Mouse (Mus musculus) megakaryocyte-erythroid progenitor cell, adult 5-6 weeks (primary cell): ENCODE results near the gene Tfb1m. TPM values are rescaled to one million over a fixed set of nuclear protein-coding genes. Genes with fewer than 3 reads are reported as not detected.

ENCODE experiments used
- ATAC-seq: replicated peaks from 2 replicates; pipeline ENCODE4 v1.8.0; 2016; ENCODE audit warnings: mild to moderate bottlenecking, inconsistent platforms; ENCODE audit not compliant: severe bottlenecking, poor library complexity, low FRiP score, low TSS enrichment
- total RNA-seq, 2 experiments: library from RNA; stranded (forward) in 1 of 2; stranded (reverse) in 1 of 2; fragments of 200-1000, 215-1000 nt in 1 of 2; fragments of >200 nt in 1 of 2; fragmentation: Nextera tagmentation in 1 of 2; gene quantifications; 2 replicates each; pipeline ENCODE4 v1.2.3; 2014 to 2017

The Tfb1m gene
- total RNA-seq, 2 experiments from 2014 or later = 18.2 to 27.2 TPM

GRCm38 (mm10) chr17:3516406-3516805 is 41.2 kb downstream of the Tfb1m start:
- ATAC-seq = no peak

DNA sequence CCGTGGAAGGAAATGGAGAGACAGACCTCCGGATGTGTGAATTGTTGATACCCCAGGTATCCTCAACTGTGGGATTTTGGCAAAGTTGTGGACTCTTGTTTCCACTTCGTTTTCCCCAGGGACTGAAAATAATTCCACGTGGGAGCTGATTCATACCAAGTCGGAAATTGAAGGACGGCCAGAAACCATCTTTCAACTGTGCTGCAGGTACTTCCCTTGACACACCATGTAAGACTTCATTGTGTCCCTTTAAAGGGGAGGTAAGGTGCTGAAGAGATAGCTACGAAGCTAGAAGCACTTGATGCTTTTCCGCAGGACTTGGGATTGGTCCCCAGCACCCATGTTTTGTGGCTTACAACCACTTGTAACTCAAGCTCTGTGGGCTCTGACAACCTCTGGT is 41.7 kb downstream of the Tfb1m start:
- no peak for ATAC-seq

- peak; percentile 73 for ATAC-seq
Observed at GRCm38 (mm10) chr17:3514316-3514715, 43.3 kb downstream of the Tfb1m start.

DNA sequence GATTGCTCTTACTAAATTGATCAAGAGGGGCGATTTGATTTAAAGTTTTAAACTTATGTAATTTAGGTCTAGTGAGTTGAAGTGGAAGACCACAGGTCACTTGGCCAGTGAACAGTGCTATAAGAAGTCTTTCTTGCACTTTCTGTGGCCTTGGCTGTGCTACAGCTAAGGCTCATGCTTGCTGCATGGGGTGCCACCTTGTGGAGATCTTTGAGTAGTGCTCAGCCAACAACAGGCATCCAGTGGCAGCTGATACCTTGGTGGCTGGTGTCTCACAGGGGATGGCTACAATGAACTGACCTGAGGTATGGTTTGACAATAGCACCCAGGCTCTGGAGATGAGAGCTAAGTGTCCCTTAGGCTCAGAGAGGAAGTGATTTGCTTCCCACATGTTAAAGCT is 47.7 kb downstream of the Tfb1m start:
- peak; percentile 96 for ATAC-seq

DNA sequence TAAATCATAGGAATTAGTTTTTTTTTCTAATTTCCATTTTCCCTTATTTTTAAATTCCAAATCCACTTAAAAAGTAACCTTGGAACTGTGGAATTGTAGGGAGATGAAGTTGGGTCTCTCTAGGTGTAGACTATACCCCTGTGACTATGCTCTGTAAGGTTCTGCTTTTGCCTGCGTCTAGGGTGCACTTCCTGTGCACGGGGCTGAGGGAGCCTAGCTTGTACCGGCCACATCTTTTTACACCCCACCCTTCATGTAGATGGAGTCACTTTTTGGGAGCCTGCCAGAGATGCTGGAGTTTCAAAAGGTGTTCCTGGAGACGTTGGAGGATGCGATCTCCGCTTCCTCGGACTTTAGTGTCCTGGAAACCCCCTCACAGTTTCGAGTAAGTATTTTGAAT is 51.1 kb downstream of the Tfb1m start:
- ATAC-seq = no peak

DNA sequence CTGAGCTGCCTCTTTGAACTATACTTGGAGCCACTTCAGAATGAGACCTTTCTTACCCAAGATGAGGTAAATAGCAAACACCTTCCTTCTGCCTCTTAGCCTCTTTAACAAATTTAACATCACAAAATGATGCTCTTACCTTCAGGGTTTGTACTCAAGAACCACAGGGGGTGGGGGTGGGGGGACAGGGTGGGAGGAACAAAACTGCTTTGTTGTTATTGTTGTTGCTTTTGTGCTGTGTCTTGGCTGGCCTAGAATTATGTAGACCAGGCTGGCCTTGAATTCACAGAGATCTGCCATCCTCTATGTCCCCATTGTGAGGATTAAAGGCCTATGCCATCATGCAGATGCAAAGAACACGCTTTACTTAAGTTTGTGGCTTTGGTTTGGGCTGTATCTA is 51.9 kb downstream of the Tfb1m start:
- no peak for ATAC-seq

DNA sequence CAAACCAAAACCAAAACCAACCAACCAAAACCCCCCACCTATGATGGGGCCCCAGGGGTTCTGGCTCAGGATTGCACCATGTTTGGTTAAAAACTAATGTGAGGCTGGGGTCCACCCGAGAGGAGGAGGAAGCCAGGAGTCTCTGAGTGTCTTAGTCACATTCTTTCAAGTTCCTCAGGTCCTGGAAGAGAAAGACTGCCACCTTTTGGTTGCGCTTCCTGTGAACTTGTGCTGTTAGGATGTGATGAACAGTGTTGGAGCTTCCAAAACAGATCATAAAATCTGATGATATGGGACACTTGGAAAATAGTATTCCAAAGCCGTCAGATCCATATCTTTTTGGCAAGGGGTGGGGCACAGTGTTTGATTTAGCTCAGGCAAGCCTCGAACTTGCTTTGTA is 56.6 kb downstream of the Tfb1m start:
- no peak for ATAC-seq

GRCm38 (mm10) chr17:3500076-3500475 is 57.5 kb downstream of the Tfb1m start:
- no peak for ATAC-seq

- ATAC-seq = no peak
Observed at GRCm38 (mm10) chr17:3499468-3499867, 58.1 kb downstream of the Tfb1m start.

DNA sequence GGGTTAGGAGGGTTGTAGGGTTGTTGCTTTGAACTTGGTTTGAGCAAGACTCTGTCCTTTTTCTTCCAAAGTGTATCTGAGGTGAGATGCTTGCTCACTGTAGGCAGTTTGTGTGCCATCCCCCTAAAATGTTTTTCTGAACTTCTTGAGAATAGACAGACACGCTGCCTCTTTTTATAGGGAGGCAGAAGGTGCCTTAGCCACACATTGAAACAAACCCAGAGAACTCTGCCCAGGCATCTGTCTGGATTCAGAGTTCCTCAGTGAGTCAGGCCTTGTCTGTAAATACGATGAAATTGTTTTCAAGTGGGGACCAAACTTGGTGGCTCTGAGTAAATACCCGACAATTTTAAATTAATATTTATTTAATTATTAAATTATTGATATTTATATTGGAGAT is 59.0 kb downstream of the Tfb1m start:
- ATAC-seq = no peak

DNA sequence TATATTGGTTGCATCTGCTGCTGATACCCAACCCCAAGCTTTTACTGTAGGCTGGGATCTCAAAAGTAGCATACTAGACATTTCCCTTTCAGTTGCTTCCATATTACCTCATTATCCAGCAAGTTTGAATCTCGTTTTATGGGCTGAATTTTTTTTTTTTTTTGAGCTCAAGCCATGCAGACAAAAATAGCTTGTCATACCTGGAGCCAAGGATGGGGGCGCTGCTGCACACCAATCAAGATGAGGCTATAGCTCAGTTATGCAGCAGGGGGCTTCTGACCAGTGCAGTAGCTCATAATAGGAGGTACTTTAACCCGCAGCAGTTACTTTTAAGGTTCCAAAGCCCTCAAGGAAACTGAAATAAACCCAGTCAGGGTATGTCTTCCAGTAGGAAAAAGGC is 59.5 kb downstream of the Tfb1m start:
- peak; percentile 83 for ATAC-seq

DNA sequence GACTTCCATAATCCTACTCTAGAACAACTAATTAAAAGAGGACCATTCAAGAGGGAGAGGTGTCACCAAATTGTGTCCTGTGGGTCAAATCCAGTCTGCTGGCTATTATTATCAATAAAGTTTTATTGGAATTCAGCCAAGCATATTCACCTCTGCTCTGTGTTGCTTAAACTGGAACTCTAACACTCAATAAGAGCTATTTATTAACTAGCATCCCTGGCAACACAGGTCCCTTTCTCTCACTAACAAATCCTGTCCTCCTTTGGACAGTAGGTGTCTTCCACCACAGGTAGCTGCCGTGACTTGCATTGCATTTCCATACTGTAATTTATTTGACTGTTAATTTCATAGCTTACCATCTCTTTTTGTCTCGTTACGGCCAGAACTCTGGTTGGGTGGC is 61.5 kb downstream of the Tfb1m start:
- ATAC-seq = no peak

DNA sequence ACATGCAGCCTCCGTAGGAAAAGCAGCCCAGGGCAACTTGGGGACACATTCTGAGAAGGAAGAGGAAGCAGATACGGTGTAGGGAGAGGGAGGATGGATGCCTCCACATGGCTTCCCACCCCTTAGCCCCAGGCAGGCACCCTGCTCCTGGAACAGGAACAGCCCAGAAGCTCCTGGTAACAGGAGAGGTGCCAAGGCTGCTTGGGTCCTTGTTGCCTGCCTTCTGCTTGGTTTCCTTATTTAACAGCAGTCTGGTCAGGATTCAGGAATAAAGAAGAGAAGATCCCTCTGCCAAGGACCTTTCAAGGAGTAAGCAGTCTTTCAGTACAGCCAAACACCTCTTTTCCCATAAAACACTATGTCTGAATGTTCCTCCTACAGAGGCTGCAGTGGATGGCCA is 62.0 kb downstream of the Tfb1m start:
- ATAC-seq = no peak

DNA sequence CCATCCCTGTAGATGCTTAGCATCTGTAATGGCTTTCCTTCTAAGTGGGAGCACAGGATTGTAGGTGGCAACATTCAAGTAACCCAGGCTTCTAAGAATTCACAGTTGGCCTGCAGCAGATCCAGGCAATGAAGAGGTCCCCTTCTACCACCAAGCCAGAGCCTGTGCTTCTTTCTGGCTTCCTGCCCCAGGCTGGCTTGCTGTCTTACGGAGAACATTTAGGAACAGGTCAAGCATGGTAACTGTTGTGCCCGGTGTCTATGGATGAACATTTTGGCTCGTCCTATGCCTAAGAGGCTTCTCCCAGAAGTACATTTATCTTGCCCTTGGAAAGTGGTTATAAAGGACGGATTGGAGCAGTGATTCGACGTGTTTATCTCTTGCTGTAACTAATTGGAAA is 65.9 kb downstream of the Tfb1m start:
- ATAC-seq = no peak

DNA sequence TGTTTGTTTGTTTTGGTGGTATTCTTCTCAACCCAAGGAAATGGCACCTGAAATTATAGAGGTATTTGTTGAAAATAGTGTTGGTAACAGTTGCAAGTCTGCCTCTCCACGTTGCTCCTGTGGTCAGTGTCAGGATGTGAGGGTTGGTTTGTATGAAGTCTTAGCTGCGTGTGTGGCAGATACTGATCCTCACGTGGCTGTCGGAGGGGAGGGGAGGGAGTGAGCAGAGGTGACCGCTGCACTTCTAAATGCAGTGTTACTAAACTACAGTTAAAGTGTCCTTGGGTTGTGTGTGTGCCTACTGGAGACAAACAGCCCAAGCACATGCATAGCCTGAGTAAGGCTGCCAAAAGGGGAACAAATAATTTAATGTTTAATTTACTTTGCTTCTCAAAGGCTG is 66.5 kb downstream of the Tfb1m start:
- ATAC-seq = no peak

GRCm38 (mm10) chr17:3490216-3490895 is 67.2 kb downstream of the Tfb1m start:
- no peak for ATAC-seq

- peak; percentile 80 for ATAC-seq
Observed at GRCm38 (mm10) chr17:3487721-3488601, 69.6 kb downstream of the Tfb1m start.

DNA sequence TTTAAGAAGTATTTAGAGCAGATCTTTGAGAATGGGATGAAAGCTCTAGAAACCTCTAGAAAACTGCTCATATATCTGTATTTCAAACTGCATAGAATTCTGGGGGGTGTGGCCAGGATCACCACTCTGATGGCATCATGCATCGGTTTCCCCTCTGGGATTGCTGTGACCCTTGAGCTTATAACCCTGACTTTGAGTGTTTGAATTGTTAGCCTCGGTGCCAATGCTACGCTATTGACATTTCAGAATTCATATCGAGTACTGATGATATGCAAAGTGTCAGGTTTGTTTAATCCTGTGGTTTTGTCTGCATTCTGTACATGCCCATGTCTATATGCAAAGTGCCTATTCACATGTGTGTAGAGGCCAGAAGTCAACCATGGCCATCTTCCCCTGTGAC is 70.4 kb downstream of the Tfb1m start:
- ATAC-seq = no peak

DNA sequence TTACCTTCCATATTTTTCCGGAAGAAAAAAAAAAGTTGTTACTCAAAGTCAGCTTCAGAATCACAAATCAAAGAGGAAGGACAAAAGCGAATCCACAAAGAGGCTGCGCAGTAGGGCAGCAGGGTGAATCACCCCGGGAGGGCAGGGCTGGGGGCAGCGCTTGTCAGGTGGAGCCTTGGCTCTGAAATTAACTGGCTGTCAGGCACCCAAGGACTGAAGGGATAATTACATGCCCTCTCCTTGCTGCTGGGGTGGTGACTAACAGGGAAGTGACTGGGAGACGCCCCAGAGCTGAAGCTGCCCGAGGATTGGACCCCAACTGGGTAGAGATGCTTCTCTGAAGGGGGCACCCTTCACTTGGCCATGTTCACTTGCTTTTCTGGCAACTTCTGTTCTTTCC is 71.7 kb downstream of the Tfb1m start:
- no peak for ATAC-seq

- ATAC-seq = peak; percentile 59
Observed at GRCm38 (mm10) chr17:3483091-3483490, 74.5 kb downstream of the Tfb1m start.
